Mouse (Mus musculus) gastrocnemius, adult 2 months (tissue): ENCODE results near the gene Stox2. TPM values are rescaled to one million over a fixed set of nuclear protein-coding genes. Genes with fewer than 3 reads are reported as not detected.
A peak's percentile ranks its signal among the peaks of the same experiment; 100 is the strongest.
"Not testable (repeated sequence)": the region's sequence is repeated elsewhere in the genome, so short reads cannot be mapped to it uniquely, and the experiment has no call there.

Experiments
- DNase-seq: peaks from one replicate; pipeline ENCODE4 v3.0.0; 2022
- H3K27ac ChIP-seq: fragments of 200-600 bp; 2 replicates; pipeline ENCODE4 v1.8.1; 2022; ENCODE audit warnings: mild to moderate bottlenecking
- H3K4me3 ChIP-seq: fragments of 200-600 bp; 2 replicates; pipeline ENCODE4 v1.8.1; 2022; ENCODE audit warnings: mild to moderate bottlenecking, moderate library complexity
- CTCF ChIP-seq: fragments of 200-600 bp; IDR thresholded peaks from 2 replicates; pipeline ENCODE4 v1.8.1; 2022; ENCODE audit warnings: antibody characterized with exemption, mild to moderate bottlenecking, moderate library complexity
- intact Hi-C: fragments of 180-260 bp; cut with DNase I; formaldehyde crosslinking; loops from one replicate; pipeline ENCODE4 v1.15.1; 2025
- long read RNA-seq, 2 experiments: library from polyadenylated mRNA; stranded (forward); transcript quantifications; one replicate each; pipeline ENCODE4 v2.0.0; 2021
- total RNA-seq, 2 experiments: library from RNA; stranded (reverse); gene quantifications; 2 replicates each; pipeline ENCODE4 v1.2.3; 2021

Gene Stox2
- total RNA-seq = 1 to 10 TPM; 7.3 to 9.5 TPM
- long read RNA-seq, experiment 1 = 0 reads
- long read RNA-seq, experiment 2 = 0 reads

DNA sequence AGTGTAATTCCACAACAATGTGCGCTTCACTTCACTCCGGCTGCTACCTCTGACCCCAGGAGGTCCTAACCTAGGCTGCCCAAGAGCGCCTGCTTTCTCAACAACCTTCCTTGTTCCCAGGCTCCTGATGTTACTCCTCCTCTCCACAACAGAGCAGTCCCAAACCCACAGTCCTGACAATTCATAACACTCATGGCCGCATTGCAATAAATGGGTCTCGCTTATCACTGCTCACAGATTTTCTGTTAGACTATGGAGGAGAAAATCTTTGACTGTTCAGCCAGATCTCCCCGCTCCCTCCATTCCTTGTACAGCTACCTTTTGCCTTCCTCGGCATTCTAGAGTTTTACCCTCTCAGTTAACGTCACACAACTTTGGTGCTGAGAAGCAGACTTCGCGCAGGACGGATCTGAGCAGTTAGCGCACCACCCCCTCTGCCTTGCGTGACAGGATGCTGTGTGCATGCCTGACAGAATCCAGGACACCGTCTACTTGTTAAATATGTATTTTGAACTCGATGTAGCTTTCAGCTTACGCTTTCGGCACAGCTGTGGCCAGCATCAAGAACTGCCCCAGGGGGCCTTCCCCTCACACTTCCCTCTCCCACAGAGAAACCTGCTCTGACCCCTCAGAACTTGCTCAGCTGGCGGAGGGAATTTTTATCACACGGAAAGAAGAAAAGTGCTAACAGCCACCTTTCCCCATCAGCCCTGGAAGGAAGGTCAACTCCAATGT, at the start of gene Stox2:
Gene Stox2, minus strand, starts transcription at position 51 of the 735 bp plus-strand sequence.
- intact Hi-C loops = no loop called here
- no peak for DNase-seq
- no peak for TF ChIP-seq CTCF

DNA sequence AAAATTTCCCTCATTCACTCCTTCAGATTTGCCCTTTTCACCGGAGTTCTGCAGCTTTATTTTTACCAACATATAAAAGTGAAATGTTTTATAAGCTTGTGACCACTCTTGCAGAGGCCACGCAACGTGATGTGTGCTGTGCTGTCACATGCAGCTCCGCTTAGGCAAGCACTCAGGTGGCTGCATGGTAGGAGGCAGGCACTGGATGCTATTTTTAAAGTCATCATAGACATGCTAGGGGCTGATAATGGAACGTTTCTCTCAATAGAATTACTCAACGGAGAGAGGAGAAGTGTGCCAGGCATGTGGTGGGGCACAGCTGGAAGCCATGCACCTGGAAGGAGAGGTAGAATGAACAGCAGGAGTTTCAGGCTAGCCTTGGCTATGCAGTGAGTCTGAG, 49.3 kb upstream of the Stox2 start:
- Histone ChIP-seq H3K4me3 (no peak overlapping the region), H3K27ac (no peak overlapping the region)
- intact Hi-C loops = no loop called here
- TF ChIP-seq CTCF = no peak
- DNase-seq = no peak

More for the DNA sequence above, at the start of gene Stox2:
- Histone ChIP-seq H3K27ac (no peak within 1 kb of the TSS), H3K4me3 (no peak within 1 kb of the TSS)

DNA sequence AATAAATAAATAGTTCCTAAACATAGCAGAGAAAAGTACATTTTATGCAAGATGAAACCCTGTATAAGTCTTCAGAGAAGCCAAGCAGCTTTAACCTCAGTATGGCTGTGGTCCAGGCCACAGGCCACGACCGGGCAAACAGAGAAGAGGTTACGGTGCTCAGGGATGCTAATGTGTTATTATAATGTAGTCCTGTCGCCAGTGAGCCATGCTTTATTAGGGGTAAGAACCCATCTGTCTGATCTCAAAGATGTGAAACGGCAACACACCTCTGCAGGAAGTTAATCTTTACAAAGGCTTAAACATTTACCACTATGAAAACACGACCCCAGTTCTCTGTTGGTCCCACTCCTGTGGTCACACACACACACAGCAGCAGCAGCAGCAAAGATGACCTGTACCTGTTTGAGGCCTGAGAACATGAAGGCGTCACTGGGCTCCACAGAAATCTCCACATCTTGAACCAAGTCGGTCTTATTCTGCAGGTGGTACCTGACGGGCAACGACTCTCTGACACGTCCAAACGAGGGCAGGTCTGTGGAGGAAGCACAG, 48.5 kb upstream of the Stox2 start:
- H3K27ac ChIP-seq = no peak overlapping the region
- intact Hi-C loops = no loop called here
- DNase-seq = no peak
- no peak overlapping the region for H3K4me3 ChIP-seq
- no peak for TF ChIP-seq CTCF

DNA sequence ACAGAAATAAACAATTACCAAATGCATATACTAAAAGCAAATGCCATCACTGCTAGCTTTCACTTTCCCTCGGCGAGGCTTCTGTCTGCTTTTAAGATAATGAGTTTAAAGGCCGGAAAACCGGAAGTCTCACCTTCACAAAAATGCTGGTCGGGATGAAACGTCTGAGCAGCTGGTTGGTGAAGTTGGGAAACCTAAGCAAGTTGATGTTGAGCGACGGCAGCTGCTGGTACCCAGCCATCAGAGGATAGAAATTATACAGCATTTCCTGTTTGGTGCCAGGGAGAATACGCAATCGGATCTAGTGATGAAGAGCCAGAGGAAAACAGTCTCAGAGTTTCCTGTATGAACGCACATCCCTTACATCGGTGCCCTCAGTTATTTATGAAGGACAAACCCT, 46.9 kb upstream of the Stox2 start:
- DNase-seq = no peak
- Histone ChIP-seq H3K4me3 (peak overlapping the region; percentile 36), H3K27ac (no peak overlapping the region)
- intact Hi-C loops = no loop called here
- no peak for TF ChIP-seq CTCF

DNA sequence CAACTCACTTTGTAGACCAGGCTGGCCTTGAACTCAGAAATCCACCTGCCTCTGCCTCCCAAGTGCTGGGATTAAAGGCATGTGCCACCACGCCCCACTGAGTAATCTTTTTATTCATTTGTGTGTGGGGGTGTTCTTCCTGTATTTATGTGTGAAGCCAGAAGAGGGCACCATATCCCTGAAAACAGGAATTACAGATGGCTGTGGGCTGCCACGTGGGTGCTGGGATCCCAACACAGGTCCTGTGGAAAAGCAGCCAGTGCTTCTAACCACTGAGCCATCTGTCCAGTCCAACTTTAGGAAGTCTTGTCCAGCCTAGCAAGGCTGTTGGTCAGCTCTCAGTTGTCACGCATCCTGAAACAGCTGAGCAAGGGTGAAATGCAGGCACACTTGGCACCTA, 41.1 kb upstream of the Stox2 start:
- Histone ChIP-seq H3K27ac (no peak overlapping the region), H3K4me3 (no peak overlapping the region)
- DNase-seq = no peak
- no peak for TF ChIP-seq CTCF
- intact Hi-C loops = no loop called here

DNA sequence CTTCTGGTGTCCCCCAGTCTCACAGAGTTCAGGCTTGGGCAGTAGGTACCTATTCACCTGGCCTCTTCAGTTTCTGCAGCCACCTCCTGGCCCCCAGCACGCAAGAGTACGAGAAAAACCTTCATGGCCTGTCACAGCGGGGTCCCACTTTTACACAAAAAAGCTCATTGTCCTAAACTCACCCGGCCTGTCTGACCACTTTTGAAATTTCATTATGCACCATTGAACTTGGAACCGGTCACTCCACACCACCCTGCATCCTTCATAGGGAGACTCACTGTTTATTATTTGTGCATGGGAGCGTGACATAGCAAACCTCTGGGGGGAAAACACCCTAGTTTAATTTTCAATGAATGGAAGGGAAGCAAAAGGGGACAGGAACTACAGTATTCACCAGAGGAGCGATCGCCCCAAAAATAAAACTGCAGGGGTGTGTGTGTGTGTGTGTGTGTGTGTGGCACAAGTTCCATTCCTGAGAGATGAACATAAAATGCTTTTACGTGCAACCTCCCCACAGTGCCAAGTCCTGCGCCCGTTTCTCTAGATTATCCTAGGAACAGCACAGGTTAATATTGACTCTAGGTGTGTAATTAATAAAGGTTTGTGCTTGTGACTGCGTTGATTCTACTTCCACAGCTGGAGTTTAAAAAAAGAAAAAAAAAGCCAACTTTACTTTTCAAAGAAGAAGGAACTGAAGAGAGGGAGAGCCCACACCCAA, 36.4 kb upstream of the Stox2 start:
- intact Hi-C loops = no loop called here
- TF ChIP-seq CTCF = no peak
- H3K4me3 ChIP-seq = no peak overlapping the region
- DNase-seq = no peak
- H3K27ac ChIP-seq = no peak overlapping the region

DNA sequence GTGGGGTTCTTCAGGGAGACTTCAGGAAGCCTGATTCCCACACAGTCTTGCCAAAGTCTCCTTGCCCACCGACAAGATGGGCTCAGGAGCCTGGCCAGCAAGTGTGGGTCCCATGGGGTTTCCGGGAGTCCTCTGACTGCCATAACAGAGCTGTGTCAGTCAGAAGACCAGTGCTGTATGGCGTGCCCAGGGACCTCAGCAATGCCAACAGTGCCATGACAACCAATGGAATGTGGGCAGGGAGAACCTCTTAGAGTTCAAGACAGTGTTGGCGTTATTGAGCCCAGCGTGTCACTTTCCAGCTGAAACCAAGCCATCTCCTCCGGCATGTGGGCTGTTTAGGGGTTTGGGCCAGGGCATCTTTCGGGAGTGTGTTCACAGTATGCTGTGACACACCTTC, 33.9 kb upstream of the Stox2 start:
- no peak overlapping the region for H3K27ac ChIP-seq
- no peak overlapping the region for H3K4me3 ChIP-seq
- DNase-seq = no peak
- no peak for TF ChIP-seq CTCF
- intact Hi-C loops = no loop called here

DNA sequence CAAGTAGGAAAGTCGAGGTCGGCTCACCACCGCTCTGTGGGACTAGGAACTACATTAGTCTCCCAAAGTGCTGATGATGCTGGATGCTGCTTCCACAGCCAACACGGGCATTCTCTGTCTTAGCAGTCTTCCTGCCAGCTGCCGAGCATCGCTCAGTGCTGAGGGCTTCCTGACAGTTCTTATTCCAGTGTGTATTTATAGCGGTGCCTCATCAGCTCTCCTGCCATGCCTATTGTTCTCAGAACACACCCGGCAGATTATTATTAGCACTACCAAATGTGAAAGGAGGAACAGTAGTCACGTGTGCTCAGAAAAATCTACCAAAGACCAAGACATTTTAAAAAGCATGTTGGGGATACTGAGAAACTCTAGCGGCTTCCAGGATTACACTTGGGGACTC, 15.5 kb upstream of the Stox2 start:
- TF ChIP-seq CTCF = no peak
- no peak for DNase-seq
- H3K4me3 ChIP-seq = peak overlapping the region; percentile 39
- intact Hi-C loops = no loop called here
- peak overlapping the region; percentile 63 for H3K27ac ChIP-seq

DNA sequence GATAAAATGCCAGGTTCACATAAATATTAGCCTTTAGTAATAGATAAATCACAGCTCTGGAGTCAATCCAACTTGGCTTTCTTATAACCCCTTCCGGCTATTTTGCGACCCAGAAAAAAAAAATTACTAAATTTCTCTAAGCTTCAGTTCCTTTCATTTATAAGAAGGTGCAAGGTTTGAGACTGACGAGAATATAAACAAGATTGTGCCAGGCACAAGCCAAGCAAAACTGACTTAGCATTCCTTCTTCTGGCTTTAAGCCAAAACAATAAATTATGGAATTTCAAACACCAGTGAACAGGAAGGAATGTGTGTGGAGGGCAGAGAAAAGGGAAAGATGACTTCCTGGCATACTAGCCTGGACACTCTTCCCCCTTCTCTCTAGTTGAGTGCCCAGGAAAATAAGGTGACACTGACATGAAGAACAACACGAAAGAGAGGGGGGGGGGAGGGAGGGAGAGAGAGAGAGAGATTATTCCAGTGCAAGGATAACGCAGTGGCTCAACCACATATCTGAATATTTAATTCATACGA, 13.1 kb upstream of the Stox2 start:
- no peak for TF ChIP-seq CTCF
- Histone ChIP-seq H3K27ac (no peak overlapping the region), H3K4me3 (no peak overlapping the region)
- DNase-seq = no peak
- intact Hi-C loops = no loop called here

DNA sequence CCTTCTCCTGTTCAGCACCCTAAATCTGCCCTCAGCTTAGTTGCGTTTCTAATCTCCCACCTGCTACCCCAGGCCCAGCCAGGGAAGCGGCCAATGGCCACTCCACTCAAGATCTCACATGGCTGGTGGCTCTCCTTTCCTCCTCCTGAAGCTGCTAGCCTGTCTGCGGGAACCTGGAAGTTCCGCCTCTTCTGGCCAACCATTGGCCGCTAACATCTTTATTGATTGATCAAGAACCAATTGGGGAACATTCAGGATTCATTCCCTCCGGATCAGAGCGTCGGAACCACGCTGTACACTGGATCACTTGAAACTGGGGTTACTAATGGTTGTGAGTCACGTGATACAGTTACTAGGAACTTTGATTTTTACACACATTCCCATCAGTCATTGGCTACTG, 12.4 kb upstream of the Stox2 start:
- no peak overlapping the region for H3K4me3 ChIP-seq
- H3K27ac ChIP-seq = no peak overlapping the region
- no peak for DNase-seq
- intact Hi-C loops = no loop called here
- TF ChIP-seq CTCF = no peak

DNA sequence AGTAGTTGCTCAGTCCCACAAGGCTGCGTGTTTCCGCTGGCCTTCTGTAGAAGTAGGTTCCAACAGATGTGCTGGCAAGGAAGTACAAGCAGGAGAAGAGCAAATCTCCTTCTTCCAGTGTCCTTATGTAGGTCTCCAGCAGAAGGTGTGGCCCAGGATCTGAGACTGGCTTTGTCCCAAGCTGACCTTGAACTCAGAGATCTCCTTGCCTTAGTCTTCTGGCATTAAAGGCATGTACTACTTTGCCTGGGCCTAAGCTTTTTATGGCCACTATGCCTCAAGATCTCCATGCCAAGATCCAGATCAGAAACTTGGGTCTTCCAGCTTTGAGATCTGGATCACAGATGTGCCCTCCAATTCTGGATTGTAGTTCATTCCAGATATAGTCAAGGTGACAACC, 3.0 kb upstream of the Stox2 start:
- DNase-seq, H3K4me3 ChIP-seq, H3K27ac ChIP-seq, intact Hi-C loops: not testable (repeated sequence)

DNA sequence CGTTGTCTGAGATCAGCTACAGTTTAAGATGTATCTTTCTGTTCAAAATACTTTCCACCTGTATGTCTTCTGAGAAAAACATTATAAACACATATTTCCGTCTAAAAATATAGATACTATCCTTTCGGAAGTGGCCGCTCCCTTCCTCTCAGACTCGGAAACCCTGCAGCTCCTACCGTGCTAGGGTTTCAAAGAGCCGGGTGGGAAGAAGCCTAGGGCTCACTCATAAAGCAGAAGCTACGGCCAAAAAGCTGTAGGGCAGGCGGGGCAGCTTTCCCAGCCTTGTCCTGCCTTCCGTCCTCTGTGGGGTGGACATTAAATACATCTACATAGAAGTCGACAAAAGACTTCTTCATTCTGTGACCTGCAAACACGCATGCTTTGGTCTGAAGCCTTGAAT, 6.9 kb downstream of the Stox2 start:
- Histone ChIP-seq H3K27ac (peak overlapping the region; percentile 71; the same call in 1 of the 2 replicates), H3K4me3 (0 out of 2 replicates have a peak overlapping the region, but pooled peaks have one; percentile 11)
- peak; percentile 18 for DNase-seq
- intact Hi-C loops = no loop called here
- no peak for TF ChIP-seq CTCF

DNA sequence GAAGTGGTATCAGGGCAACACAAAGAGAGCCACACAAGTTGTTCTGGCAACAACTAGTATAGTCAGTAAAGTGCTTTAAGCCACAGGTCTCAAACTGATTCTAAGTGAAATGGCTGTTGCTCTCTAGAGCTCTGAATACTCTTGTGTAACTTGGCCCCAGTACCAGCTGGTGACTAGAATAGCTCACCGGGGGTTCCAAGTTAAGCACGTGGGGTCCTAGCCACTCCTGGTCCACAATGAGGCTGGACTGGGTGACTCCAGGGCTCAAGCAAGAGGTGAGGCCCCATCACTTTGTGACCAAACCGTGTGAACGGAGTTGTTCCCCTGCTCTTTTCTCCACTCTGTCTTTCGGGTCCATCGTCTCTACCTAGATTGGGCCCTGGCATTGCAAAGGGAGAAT, 8.2 kb downstream of the Stox2 start:
- intact Hi-C loops = no loop called here
- DNase-seq = no peak
- Histone ChIP-seq H3K4me3 (no peak overlapping the region), H3K27ac (no peak overlapping the region)
- TF ChIP-seq CTCF = no peak
